Mouse (Mus musculus) ES-E14 (cell line): Measurements from ENCODE around the gene Ckap2l.

Experiments
- HCFC1 ChIP-seq: IDR thresholded peaks from 2 replicates; pipeline ENCODE4 v1.6.1; 2012; ENCODE audit warnings: low read length, inconsistent platforms, borderline replicate concordance; ENCODE audit not compliant: insufficient read depth
- ZNF384 ChIP-seq: IDR thresholded peaks from 2 replicates; pipeline ENCODE4 v1.6.1; 2012; ENCODE audit warnings: low read depth, low read length, inconsistent platforms

GRCm38 (mm10) chr2:129241845-129242833 lies 54.9 kb downstream of the Ckap2l start:
- TF ChIP-seq ZNF384 (peak; percentile 86), HCFC1 (no peak)
